Mouse (Mus musculus): Measurements from ENCODE around the gene Pspn.

The Pspn gene

DNA sequence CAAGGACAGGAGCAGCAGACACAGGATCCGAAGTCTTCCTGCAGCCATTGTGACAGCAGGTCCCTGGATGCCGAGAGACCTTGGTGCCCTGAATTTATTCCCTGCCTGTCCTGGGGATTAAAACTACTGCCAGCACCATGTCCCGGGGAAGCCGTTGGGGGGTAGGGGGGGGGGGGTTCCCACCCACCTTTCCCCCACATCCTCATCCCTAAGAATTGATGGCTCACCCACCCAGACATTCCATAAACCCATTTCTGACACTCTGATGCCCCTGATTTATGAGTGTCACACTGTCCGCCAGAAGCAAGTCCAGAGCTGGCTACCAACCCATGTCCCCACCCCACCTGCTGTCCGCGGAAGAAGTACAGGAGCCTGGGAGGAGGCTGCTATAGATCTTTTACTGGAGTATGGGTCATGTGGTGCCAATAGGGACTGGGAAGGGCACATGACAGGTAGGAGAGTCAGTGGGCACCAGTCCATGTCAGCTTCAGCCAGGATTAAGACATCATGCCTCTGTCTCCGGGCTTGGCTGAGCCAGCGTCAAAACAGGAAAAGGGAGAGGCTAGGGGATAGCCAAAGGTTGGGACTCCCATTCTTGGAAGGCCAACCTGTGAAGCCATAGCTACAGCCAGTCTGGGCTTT lies at the start of gene Pspn:
TSS of gene Pspn (minus strand) at position 51 of the 642 bp plus-strand sequence.
- DNase-seq: no peak

DNA sequence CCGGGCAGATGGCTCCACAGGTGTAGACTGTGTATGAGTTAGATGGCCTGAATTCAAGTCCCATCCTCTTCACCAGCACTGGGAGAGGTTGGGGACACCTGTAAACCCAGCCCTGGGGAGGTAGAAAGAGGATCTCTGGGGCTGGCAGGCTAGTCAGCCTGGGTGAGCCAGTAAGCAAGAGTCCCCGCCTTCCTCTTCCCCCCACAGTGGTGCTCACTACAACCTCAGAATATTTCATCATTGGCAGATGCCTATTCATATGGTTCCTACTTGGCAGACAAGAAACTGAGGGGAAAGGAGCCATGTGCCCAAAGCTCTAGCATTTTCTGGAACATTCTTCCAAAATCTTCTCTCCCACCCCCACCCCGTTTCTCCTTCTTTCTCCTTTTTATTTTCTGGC lies 49.0 kb upstream of the Pspn start:
- no peak for DNase-seq

DNA sequence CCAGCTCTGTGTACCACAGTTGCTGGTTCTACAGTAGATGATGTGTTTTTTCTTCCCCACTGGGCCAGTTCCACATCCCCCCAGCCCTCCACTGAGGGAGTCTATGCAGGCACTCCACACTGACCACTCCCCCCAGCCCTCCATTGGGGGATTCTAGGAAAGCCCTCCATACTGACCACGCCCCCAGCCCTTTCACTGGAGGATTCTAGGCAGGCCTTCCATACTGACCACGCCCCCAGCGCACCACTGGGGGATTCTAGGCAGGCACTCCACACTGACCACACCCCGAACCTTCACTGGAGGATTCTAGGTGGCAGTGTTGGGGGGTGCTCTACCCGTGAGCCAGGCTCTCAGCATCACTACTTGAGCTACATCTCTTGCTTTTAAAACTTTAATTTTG lies 47.6 kb upstream of the Pspn start:
- peak; percentile 32 to 53 for DNase-seq

DNA sequence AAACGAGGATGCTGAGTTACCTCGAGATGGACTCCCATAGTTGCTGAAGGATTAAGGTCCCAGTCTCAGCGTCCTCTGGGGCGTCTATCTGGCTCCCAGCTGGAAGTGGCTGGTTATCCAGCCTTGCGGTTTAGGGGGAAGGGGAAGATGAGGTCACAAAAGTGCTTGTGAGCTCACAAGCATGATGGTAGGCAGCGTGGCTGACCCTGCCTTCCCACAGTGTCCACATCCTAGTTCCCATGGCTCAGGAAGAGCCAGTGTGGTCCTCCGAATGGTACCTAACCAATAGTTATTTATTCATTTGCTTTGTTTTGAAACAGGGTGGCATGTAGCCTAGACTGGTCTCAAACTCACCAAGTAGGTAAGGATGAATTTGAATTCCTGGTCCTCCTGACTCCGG lies 41.7 kb upstream of the Pspn start, which contains the start of gene Slc25a41:
TSS of gene Slc25a41 (minus strand) at position 101 of the 400 bp plus-strand sequence.
- no peak for DNase-seq

DNA sequence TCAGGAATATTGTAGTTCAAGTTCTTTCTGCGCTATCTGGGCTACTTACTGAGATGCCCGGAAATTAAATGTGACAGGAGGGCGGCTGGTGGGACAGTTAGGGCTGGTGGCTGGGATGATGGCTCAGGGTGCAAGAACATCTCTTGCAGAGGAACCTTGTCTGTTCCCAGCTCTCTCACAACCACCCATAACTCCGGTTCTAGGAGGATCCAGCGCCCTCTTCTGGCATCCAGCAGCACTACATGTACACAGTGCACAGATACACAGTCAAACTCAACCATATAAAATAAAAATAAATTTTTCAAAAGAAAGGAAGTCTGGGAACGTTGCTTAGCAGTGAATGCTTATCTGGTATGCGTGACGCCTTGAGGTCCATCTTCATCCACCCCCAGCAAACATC lies 39.2 kb upstream of the Pspn start:
- peak in 1 of 2 experiments; percentile 31 for DNase-seq

DNA sequence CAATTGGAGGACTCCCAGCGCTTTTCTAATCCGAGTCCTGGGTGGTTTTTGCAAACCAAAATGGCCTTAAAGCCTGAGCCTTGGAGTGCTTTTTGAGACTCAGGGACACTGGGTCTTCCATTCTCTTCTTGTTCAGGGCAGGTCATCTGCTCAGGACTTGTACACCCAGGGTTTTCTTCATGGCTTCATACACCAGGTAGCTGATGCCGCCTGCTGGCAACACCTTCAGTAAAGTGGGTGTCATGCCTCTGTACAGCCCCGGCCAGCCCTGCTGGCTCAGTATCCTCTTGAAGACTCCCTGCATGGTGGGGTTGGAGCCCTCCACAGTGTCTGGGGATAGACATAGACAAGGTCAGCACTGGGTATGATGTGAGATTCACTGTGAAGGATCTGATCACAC lies 33.0 kb upstream of the Pspn start:
- DNase-seq: no peak

- peak; percentile 99 for DNase-seq
Measured at GRCm38 (mm10) chr17:57031661-57032420, 32.0 kb upstream of the Pspn start.

DNA sequence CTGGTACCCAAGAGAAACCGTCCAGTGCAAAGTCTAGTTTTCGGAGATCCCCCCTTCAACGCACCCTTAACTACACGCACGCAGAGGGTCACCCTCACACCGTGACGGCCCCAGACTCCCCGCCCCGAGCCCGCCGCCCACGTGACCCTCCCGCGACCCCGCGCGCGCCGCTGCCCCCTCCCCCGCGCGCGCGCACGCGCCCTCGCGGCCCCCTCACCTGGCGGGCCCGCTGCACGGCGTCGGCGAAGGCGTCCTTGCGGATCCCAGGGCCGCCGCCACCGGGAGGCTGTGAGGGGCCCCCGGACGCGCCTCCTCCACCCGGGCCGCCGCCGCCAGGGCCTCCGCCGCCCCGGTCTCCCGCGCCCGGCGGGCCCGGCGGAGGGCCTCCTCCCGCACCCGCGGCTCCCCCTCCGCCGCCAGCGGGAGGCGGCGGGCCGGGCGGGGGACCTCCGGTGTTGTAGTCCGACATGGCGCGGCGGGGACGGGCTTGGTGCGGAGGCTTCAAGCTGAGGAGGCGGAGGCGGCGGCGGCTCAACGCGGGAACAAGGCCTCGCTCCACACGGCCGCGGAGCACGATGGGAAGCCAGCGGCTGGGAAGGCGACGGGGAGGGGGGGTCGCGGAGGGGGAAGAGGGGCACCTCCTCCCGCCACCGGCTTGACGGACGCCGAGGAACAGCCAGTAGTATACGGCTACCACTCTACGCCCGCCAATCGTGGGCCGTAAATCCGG lies 31.3 kb upstream of the Pspn start, which contains the start of gene Khsrp:
TSS of gene Khsrp (minus strand) at position 592 of the 730 bp plus-strand sequence.
- DNase-seq: peak; percentile 69 to 73

DNA sequence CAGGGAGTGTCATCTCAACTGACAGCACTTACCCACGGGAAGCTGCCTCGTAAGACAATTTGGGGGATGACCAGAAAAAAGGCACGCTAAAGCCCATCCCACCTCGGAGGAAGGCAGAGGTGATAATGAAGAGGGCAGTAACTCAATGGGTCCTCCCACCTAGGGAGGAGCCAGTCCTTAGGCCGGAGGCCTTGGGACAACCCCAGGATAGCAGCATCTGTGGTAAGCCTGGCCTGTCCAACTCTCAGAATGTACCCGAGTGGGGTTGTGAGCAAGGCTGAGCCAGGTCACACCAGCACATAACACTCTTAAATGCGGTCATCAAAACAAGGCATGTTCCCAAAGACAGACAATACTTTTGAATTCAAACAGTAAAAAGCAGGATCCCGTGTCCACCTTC lies 29.9 kb upstream of the Pspn start:
- peak in 1 of 2 experiments; percentile 38 for DNase-seq

- no peak for DNase-seq
Measured at GRCm38 (mm10) chr17:57027471-57027870, 27.7 kb upstream of the Pspn start.

DNA sequence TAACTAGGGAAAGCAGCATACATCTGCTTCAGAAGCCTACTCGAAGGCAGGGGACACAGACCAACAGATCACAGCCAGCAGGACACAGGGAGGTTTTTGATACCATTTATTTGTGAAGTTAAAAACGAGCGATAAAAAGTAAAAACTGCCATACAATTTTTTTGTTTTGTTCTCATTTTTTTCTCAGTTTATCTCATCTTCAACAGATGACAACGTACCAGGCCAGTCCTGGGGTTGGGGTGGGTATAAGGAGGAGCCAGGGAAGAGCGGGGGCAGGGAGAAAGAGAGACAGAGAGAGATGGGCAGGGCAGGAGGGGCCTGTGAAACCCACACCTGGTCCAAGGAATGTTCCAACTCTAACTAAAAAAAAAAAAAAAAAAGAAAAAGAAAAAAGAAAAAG lies 21.1 kb upstream of the Pspn start:
- no peak for DNase-seq

- no peak for DNase-seq
Measured at GRCm38 (mm10) chr17:57019693-57020092, 19.9 kb upstream of the Pspn start.

GRCm38 (mm10) chr17:57012245-57012795 lies 12.5 kb upstream of the Pspn start:
- no peak for DNase-seq

- peak; percentile 96 to 98 for DNase-seq
Measured at GRCm38 (mm10) chr17:57011236-57012141, 11.7 kb upstream of the Pspn start, which contains the start of the genes Gtf2f1 and Gm17949. Gene Gtf2f1, minus strand, starts transcription at chr17:57011288. Gene Gm17949, plus strand, starts transcription at chr17:57011469.

DNA sequence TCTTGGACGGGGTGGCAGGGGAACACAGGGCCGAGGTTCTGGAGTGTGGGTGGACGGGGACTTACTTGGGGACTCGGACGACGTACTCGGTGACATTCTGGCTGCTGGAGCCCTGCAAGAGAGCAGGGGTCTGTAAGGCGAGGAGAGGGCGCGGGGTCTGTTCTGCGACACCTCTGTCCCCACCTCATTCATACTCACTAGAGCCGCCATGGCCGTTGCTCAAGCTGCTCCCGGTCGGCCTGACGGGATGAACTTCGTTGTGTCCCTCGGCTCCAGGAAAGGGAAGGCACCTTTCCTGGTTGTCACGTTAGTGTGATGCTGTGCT lies 11.1 kb upstream of the Pspn start:
- DNase-seq: no peak

GRCm38 (mm10) chr17:57007137-57007905 lies 7.5 kb upstream of the Pspn start:
- DNase-seq: peak in 1 of 2 experiments; percentile 43

DNA sequence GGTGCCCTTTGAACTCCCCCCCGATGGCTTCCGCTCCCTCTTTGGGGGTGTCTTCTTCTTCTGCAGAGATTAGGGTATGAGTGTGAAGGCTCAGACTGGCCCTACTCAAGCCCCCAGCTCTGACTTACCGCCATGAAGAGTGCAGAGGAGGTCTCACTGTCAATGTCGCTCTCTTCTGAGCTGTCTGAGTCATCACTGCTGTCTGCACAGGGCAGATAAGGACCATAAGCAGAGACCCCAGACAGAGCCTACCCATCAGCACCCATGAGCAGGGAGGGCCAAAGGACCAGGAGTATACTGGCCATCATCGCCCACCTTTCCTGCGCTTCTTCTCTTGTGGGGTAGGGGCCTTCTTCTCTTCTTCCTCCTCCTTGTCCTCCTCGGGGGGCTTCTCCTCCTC lies 4.2 kb upstream of the Pspn start:
- no peak for DNase-seq

DNA sequence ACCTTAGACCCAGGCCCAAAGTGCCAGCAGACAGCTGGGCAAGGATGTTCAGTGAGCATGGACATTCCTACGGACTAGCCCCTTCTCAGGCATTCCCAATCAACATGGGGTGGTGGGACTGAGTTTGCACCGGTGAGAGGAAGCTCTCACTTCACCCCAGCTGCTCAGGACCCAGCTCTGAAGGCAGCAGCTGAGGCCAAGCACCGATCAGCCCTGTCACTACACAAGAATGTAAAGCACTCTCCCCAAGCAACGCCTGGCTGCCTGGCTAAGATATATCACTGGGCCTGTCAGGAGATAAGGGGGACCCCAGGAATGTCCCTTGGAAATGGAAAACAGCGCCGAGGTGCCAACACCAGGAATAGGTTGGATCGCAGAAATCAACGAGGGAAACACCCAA lies 1.4 kb upstream of the Pspn start:
- no peak for DNase-seq

- no peak for DNase-seq
Measured at GRCm38 (mm10) chr17:56999414-56999813, 404 bp downstream of the Pspn start.

DNA sequence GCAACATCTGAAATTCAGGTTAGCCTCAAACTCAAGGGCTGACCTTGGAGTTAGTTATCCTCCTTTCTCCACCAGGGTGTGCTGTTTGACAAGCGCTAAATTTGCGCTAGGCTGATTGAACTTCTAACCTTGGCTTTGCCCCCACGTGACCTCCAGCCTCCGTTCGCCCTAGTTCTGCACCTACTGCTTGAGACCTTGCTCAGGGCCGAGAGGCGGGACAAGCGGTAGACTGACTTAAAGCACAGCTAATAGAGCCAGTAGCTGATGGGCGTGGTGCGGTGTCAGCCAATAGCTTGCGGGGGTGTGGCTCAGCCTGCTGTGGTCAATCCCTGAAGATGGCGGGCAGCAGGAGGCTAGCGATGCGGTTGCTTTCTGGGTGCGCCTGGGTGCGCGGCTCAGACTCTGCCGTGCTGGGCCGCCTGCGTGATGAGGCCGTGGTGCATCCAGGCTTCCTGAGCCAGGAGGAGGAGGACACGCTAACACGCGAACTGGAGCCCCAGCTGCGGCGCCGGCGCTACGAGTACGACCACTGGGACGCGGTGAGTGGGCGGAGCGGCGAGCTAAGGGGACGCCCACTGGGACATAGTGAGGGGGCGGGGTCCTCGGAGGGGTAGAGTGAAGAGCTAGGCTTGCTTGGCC lies 2.7 kb downstream of the Pspn start, which contains the start of gene Alkbh7:
TSS of gene Alkbh7 (plus strand) at position 311 of the 639 bp plus-strand sequence.
- DNase-seq: peak; percentile 96 to 98

GRCm38 (mm10) chr17:56996506-56996905 lies 3.3 kb downstream of the Pspn start:
- DNase-seq: no peak
